Mouse (Mus musculus) ES-E14 (cell line): Measurements from ENCODE around the gene Nrcam. TPM values are rescaled to one million over a fixed set of nuclear protein-coding genes. Genes with fewer than 3 reads are reported as not detected.

ENCODE experiments used
- DNase-seq: peaks from one replicate; pipeline ENCODE4 v3.0.0-alpha.2; 2013; ENCODE audit warnings: low read depth, low spot score
- H3K27ac ChIP-seq: 2 replicates; pipeline ENCODE4 v1.5.1; 2012; ENCODE audit warnings: low read depth, mild to moderate bottlenecking, low read length, moderate library complexity, mixed read lengths; ENCODE audit not compliant: poor library complexity, insufficient read depth, severe bottlenecking
- H3K36me3 ChIP-seq: 2 replicates; pipeline ENCODE4 v1.6.1; 2012; ENCODE audit warnings: mild to moderate bottlenecking, low read length, moderate library complexity, mixed read lengths; ENCODE audit not compliant: control insufficient read depth, poor library complexity, insufficient read depth, severe bottlenecking
- H3K4me1 ChIP-seq, 2 experiments: fragments of 150-350 bp in 1 of 2; sonication (generic) in 1 of 2; 2 replicates each; pipeline ENCODE4 v1.6.1; 2012; ENCODE audit warnings: low read length in 2 of 2, mild to moderate bottlenecking in 1 of 2, mixed read lengths in 1 of 2; ENCODE audit not compliant: control insufficient read depth in 2 of 2, insufficient read depth in 2 of 2, poor library complexity in 1 of 2
- H3K4me3 ChIP-seq, 2 experiments: fragments of 150-350 bp in 1 of 2; sonication (generic) in 1 of 2; 2 replicates each; pipeline ENCODE4 v1.5.1; 2012; ENCODE audit warnings: low read length in 2 of 2, low read depth in 1 of 2, mild to moderate bottlenecking in 1 of 2, mixed read lengths in 1 of 2; ENCODE audit not compliant: insufficient read depth in 1 of 2, poor library complexity in 1 of 2, severe bottlenecking in 1 of 2
- H3K9ac ChIP-seq: 2 replicates; pipeline ENCODE4 v1.6.1; 2012; ENCODE audit warnings: low read depth, mild to moderate bottlenecking, low read length, mixed read lengths; ENCODE audit not compliant: poor library complexity, insufficient read depth, severe bottlenecking
- H3K9me3 ChIP-seq: fragments of 150-350 bp; sonication (generic); 2 replicates; pipeline ENCODE4 v1.6.1; 2012; ENCODE audit warnings: low read depth, mild to moderate bottlenecking, low read length; ENCODE audit not compliant: control insufficient read depth, insufficient read depth
- CHD2 ChIP-seq: IDR thresholded peaks from 2 replicates; pipeline ENCODE4 v1.6.1; 2014; ENCODE audit warnings: mild to moderate bottlenecking, low read depth, low read length, inconsistent platforms
- HCFC1 ChIP-seq: IDR thresholded peaks from 2 replicates; pipeline ENCODE4 v1.6.1; 2012; ENCODE audit warnings: low read length, inconsistent platforms, borderline replicate concordance; ENCODE audit not compliant: insufficient read depth
- MAFK ChIP-seq: IDR thresholded peaks from 2 replicates; pipeline ENCODE4 v1.6.1; 2014; ENCODE audit warnings: mild to moderate bottlenecking, low read depth, low read length, inconsistent platforms; ENCODE audit not compliant: insufficient read depth
- ZC3H11A ChIP-seq: IDR thresholded peaks from 2 replicates; pipeline ENCODE4 v1.6.1; 2012; ENCODE audit warnings: low read depth, mild to moderate bottlenecking, inconsistent platforms, low read length, borderline replicate concordance
- ZNF384 ChIP-seq: IDR thresholded peaks from 2 replicates; pipeline ENCODE4 v1.6.1; 2012; ENCODE audit warnings: low read depth, low read length, inconsistent platforms
- in situ Hi-C, 2 experiments: fragments of 600-800 bp; cut with MboI; formaldehyde crosslinking; loops; one replicate each; pipeline ENCODE4 v1.15.1; 2025; ENCODE audit warnings: low sequenced_read_pairs in 2 of 2, inconsistent platforms in 1 of 2; ENCODE audit not compliant: unreplicated experiment in 2 of 2
- total RNA-seq: library from RNA; depleted of rRNA; stranded (reverse); fragments of 300-350 nt; gene quantifications from 2 replicates; pipeline ENCODE4 v1.2.3, GENCODE M21; 2012

Nrcam gene
- total RNA-seq, 1 experiment = 2.9 TPM

DNA sequence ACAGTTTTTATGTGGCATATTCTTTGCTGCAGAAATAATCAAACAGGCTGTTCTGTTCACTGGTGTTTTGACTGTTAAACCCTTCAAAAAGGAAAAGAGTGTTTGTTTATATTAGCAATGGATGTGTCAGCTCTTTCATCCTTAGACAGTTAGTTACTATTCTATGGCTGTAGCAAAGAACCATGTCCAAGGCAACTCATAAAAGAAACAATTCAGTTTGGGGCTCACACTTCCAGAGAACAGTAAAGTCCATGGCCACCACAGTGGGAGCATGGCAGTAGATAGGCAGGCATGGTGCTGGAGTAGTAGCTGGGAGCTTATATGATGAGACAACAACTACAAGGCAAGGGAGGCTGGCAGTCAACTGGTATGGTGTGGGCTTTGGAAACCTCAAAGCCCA, 231.3 kb downstream of the Nrcam start:
- Histone ChIP-seq H3K27ac (no peak overlapping the region), H3K36me3 (no peaks in the 10 kb centered on the region), H3K4me1 (no peaks in the 10 kb centered on the region), H3K4me3 (no peak overlapping the region), H3K9me3 (no peaks in the 10 kb centered on the region), H3K9ac (no peak overlapping the region)
- in situ Hi-C loops = loop anchor here in 1 of 2 experiments (25.0 kb wide), 1 partner anchor 248 kb away; no protein-coding TSS in a partner anchor
- DNase-seq = no peak
- TF ChIP-seq ZC3H11A (no peak), CHD2 (no peak), MAFK (no peak), ZNF384 (no peak), HCFC1 (no peak)

DNA sequence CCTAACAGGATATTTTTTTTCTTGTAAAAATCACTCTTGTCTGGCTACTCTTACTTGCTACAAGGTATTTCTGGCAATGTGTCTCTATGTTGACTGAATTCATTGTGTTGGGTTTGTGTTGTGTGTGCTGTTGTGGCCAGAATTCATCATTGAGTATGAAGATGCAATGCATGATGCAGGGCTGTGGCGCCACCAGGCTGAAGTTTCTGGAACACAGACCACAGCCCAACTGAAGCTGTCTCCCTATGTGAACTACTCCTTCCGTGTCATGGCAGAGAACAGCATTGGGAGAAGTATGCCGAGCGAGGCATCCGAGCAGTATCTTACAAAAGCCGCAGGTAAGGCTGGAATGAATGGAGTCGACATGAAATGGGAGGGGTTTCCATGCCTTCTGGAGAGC, 241.4 kb downstream of the Nrcam start:
- in situ Hi-C loops = loop anchor here in 1 of 2 experiments (25.0 kb wide), 1 partner anchor 258 kb away; no protein-coding TSS in a partner anchor
- no peak overlapping the region for H3K27ac ChIP-seq
- no peak overlapping the region for H3K9ac ChIP-seq
- no peaks in the 10 kb centered on the region for H3K9me3 ChIP-seq
- H3K36me3 ChIP-seq = no peaks in the 10 kb centered on the region
- no peak overlapping the region for H3K4me3 ChIP-seq
- no peak for DNase-seq
- no peaks in the 10 kb centered on the region for H3K4me1 ChIP-seq
- TF ChIP-seq HCFC1 (no peak), ZNF384 (no peak)

DNA sequence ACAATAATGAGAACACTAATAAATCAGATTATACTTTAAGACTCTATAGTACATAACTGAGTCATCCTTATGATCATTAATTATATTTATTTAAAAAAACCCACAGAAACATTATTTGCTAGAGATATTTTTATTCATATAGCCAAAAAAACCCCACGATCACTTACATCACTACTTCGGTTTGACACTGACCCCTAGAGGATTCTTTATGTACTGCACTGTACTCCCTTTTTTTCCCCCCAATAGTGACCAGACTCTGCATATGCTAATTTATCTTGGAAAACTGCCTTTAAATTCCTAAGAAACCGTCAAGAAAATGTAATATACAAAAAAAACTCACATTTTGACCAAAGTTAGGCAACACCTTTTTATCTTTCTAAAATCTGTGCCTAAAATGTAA, 244.0 kb downstream of the Nrcam start:
- in situ Hi-C loops = loop anchor here in 1 of 2 experiments (25.0 kb wide), 1 partner anchor 260 kb away; no protein-coding TSS in a partner anchor
- Histone ChIP-seq H3K4me3 (no peak overlapping the region), H3K27ac (no peak overlapping the region), H3K9me3 (no peaks in the 10 kb centered on the region), H3K36me3 (no peaks in the 10 kb centered on the region), H3K9ac (no peak overlapping the region), H3K4me1 (no peaks in the 10 kb centered on the region)
- DNase-seq = peak; percentile 34
- no peak for TF ChIP-seq MAFK
- TF ChIP-seq HCFC1 = no peak
- TF ChIP-seq ZC3H11A = no peak
- no peak for TF ChIP-seq ZNF384
- no peak for TF ChIP-seq CHD2

DNA sequence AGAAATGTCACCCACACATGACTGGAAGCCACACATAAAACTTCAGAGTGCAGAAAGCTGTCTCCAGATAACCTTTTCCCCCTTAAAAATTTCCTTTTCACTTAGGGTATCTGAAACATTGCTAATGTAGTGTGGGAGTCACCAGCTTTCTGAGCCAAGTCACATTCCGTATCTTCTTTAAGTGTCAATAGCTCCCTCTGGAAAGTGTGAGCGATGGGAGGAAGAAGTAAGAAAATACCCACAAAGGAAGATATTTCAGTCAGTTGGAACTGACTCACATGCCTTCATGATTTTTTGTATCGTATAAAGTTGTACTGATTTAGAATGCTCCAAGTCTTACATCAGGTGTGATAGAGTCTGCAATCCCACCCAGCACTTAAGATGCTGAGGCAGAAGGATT, 245.5 kb downstream of the Nrcam start:
- Histone ChIP-seq H3K4me1 (no peaks in the 10 kb centered on the region), H3K9me3 (no peaks in the 10 kb centered on the region), H3K4me3 (no peak overlapping the region), H3K36me3 (no peaks in the 10 kb centered on the region), H3K9ac (no peak overlapping the region), H3K27ac (no peak overlapping the region)
- no peak for DNase-seq
- in situ Hi-C loops = loop anchor here in 1 of 2 experiments (25.0 kb wide), 1 partner anchor 262 kb away; no protein-coding TSS in a partner anchor
- no peak for TF ChIP-seq HCFC1
- TF ChIP-seq CHD2 = no peak
- TF ChIP-seq ZC3H11A = no peak
- no peak for TF ChIP-seq ZNF384
- no peak for TF ChIP-seq MAFK
